Mouse (Mus musculus) midbrain, embryonic 12.5 days (tissue): ENCODE results near the gene Kcnj11. TPM values are rescaled to one million over a fixed set of nuclear protein-coding genes. Genes with fewer than 3 reads are reported as not detected.

ENCODE experiments used
- ATAC-seq: fragments of 200-750 bp; cut with Nextera tagmentation; 2 replicates; pipeline ENCODE4 v1.8.0; 2017; ENCODE audit warnings: low read depth, moderate TSS enrichment, moderate library complexity; ENCODE audit not compliant: low FRiP score
- H3K27ac ChIP-seq: fragments of 300-500 bp; sonication (generic); replicated peaks from 2 replicates; pipeline ENCODE4 v1.5.1; 2016; ENCODE audit warnings: mild to moderate bottlenecking
- H3K27me3 ChIP-seq: fragments of 300-500 bp; sonication (generic); 2 replicates; pipeline ENCODE4 v1.6.1; 2016; ENCODE audit warnings: mild to moderate bottlenecking
- H3K36me3 ChIP-seq: fragments of 300-500 bp; sonication (generic); 2 replicates; pipeline ENCODE4 v1.6.1; 2016
- H3K4me1 ChIP-seq: fragments of 300-500 bp; sonication (generic); 2 replicates; pipeline ENCODE4 v1.6.1; 2016
- H3K4me2 ChIP-seq: fragments of 300-500 bp; sonication (generic); replicated peaks from 2 replicates; pipeline ENCODE4 v1.6.1; 2016; ENCODE audit warnings: mild to moderate bottlenecking, moderate library complexity
- H3K4me3 ChIP-seq: fragments of 300-500 bp; sonication (generic); 2 replicates; pipeline ENCODE4 v1.5.1; 2016; ENCODE audit warnings: mild to moderate bottlenecking
- H3K9ac ChIP-seq: fragments of 300-500 bp; sonication (generic); replicated peaks from 2 replicates; pipeline ENCODE4 v1.6.1; 2016; ENCODE audit warnings: mild to moderate bottlenecking, moderate library complexity
- H3K9me3 ChIP-seq: fragments of 300-500 bp; sonication (generic); 2 replicates; pipeline ENCODE4 v1.6.1; 2016; ENCODE audit warnings: mild to moderate bottlenecking
- WGBS: fragments of 180-500 bp; shearing (Covaris S2); methylation state at CpG from one replicate; pipeline ENCODE4 v1.1.7; 2016; 5-methylcytosine and 5-hydroxymethylcytosine counted together
- polyA plus RNA-seq: library from polyadenylated mRNA; unstranded; fragments of >200 nt; fragmentation: Nextera tagmentation; extraction: Ambion mirVana; gene quantifications from 2 replicates; pipeline ENCODE4 v1.2.1, GENCODE M21; 2016

The Kcnj11 gene
- polyA plus RNA-seq, 1 experiment from 2014 or later: 0.54 TPM

GRCm38 (mm10) chr7:46076844-46077243, 23.7 kb downstream of the Kcnj11 start:
- Histone ChIP-seq H3K27ac (no peak overlapping the region), H3K4me3 (no peak overlapping the region), H3K9ac (no peak overlapping the region), H3K4me1 (no peaks in the 10 kb centered on the region), H3K4me2 (no peak overlapping the region), H3K9me3 (no peaks in the 10 kb centered on the region), H3K36me3 (peaks cover 93% of the 10 kb centered on the region), H3K27me3 (no peaks in the 10 kb centered on the region)
- no peak for ATAC-seq
- WGBS: 91% methylated on average over 7 of the region's 7 CpGs

- WGBS: 97% methylated on average over 8 of the region's 8 CpGs
These were observed 31.7 kb downstream of the Kcnj11 start for GRCm38 (mm10) chr7:46068831-46069230.

GRCm38 (mm10) chr7:46063296-46063695, 37.3 kb downstream of the Kcnj11 start:
- Histone ChIP-seq H3K36me3 (peaks cover 91% of the 10 kb centered on the region), H3K4me2 (no peak overlapping the region)

More at GRCm38 (mm10) chr7:46068831-46069230, 31.7 kb downstream of the Kcnj11 start:
- peaks cover 94% of the 10 kb centered on the region for H3K36me3 ChIP-seq
- H3K27ac ChIP-seq: no peak overlapping the region
- H3K4me1 ChIP-seq: no peaks in the 10 kb centered on the region
- no peaks in the 10 kb centered on the region for H3K9me3 ChIP-seq
- no peak overlapping the region for H3K4me3 ChIP-seq
- H3K27me3 ChIP-seq: no peaks in the 10 kb centered on the region
- no peak for ATAC-seq
- no peak overlapping the region for H3K9ac ChIP-seq
- no peak overlapping the region for H3K4me2 ChIP-seq

GRCm38 (mm10) chr7:46061614-46062013, 39.0 kb downstream of the Kcnj11 start:
- Histone ChIP-seq H3K27me3 (no peaks in the 10 kb centered on the region), H3K4me3 (no peak overlapping the region), H3K9ac (no peak overlapping the region), H3K36me3 (peaks cover 91% of the 10 kb centered on the region), H3K9me3 (no peaks in the 10 kb centered on the region), H3K4me2 (no peak overlapping the region), H3K4me1 (no peaks in the 10 kb centered on the region), H3K27ac (no peak overlapping the region)
- 96% methylated on average over 16 of the region's 16 CpGs for WGBS
- ATAC-seq: no peak

More at GRCm38 (mm10) chr7:46063296-46063695, 37.3 kb downstream of the Kcnj11 start:
- no peaks in the 10 kb centered on the region for H3K4me1 ChIP-seq
- H3K9ac ChIP-seq: no peak overlapping the region
- H3K4me3 ChIP-seq: no peak overlapping the region
- no peak overlapping the region for H3K27ac ChIP-seq
- ATAC-seq: no peak
- no peaks in the 10 kb centered on the region for H3K9me3 ChIP-seq
- H3K27me3 ChIP-seq: no peaks in the 10 kb centered on the region
- 94% methylated on average over 6 of the region's 6 CpGs for WGBS

- whole genome bisulfite sequencing: 95% methylated on average over 8 of the region's 8 CpGs
- H3K36me3 ChIP-seq: peaks cover 90% of the 10 kb centered on the region
- ATAC-seq: no peak
- H3K27me3 ChIP-seq: no peaks in the 10 kb centered on the region
- H3K4me1 ChIP-seq: no peaks in the 10 kb centered on the region
- no peak overlapping the region for H3K4me2 ChIP-seq
- no peak overlapping the region for H3K27ac ChIP-seq
- no peak overlapping the region for H3K9ac ChIP-seq
- H3K4me3 ChIP-seq: no peak overlapping the region
- no peaks in the 10 kb centered on the region for H3K9me3 ChIP-seq
These were observed 39.9 kb downstream of the Kcnj11 start for GRCm38 (mm10) chr7:46060688-46061087.

- no peaks in the 10 kb centered on the region for H3K27me3 ChIP-seq
- no peak overlapping the region for H3K4me2 ChIP-seq
- 95% methylated on average over 11 of the region's 11 CpGs for WGBS
- no peaks in the 10 kb centered on the region for H3K9me3 ChIP-seq
- peaks cover 92% of the 10 kb centered on the region for H3K36me3 ChIP-seq
- no peak overlapping the region for H3K4me3 ChIP-seq
- H3K9ac ChIP-seq: no peak overlapping the region
- no peaks in the 10 kb centered on the region for H3K4me1 ChIP-seq
- H3K27ac ChIP-seq: no peak overlapping the region
- ATAC-seq: no peak
These were observed 41.7 kb downstream of the Kcnj11 start for GRCm38 (mm10) chr7:46058882-46059281.

GRCm38 (mm10) chr7:46053566-46053965, 47.0 kb downstream of the Kcnj11 start:
- Histone ChIP-seq H3K9ac (no peak overlapping the region), H3K4me1 (no peaks in the 10 kb centered on the region), H3K27me3 (no peaks in the 10 kb centered on the region), H3K36me3 (peaks cover 79% of the 10 kb centered on the region), H3K27ac (no peak overlapping the region), H3K4me3 (no peak overlapping the region), H3K9me3 (no peaks in the 10 kb centered on the region), H3K4me2 (no peak overlapping the region)
- WGBS: 93% methylated on average over 3 of the region's 3 CpGs
- no peak for ATAC-seq

GRCm38 (mm10) chr7:46052161-46052821, 48.3 kb downstream of the Kcnj11 start:
- 94% methylated on average over 4 of the region's 4 CpGs for WGBS
- Histone ChIP-seq H3K9ac (no peak overlapping the region), H3K9me3 (no peaks in the 10 kb centered on the region), H3K4me2 (no peak overlapping the region), H3K27ac (no peak overlapping the region), H3K4me1 (no peaks in the 10 kb centered on the region), H3K4me3 (no peak overlapping the region), H3K27me3 (no peaks in the 10 kb centered on the region), H3K36me3 (peaks cover 77% of the 10 kb centered on the region)
- no peak for ATAC-seq

GRCm38 (mm10) chr7:46049981-46050380, 50.6 kb downstream of the Kcnj11 start:
- Histone ChIP-seq H3K27me3 (no peaks in the 10 kb centered on the region), H3K4me3 (no peak overlapping the region), H3K27ac (no peak overlapping the region), H3K4me2 (no peak overlapping the region), H3K9me3 (no peaks in the 10 kb centered on the region), H3K4me1 (no peaks in the 10 kb centered on the region), H3K36me3 (peaks cover 76% of the 10 kb centered on the region), H3K9ac (no peak overlapping the region)
- no peak for ATAC-seq
- 57% methylated on average over 7 of the region's 7 CpGs for WGBS

- no peaks in the 10 kb centered on the region for H3K9me3 ChIP-seq
- H3K36me3 ChIP-seq: peaks cover 75% of the 10 kb centered on the region
- no peaks in the 10 kb centered on the region for H3K27me3 ChIP-seq
- no peak overlapping the region for H3K4me3 ChIP-seq
- no peak overlapping the region for H3K9ac ChIP-seq
- no peaks in the 10 kb centered on the region for H3K4me1 ChIP-seq
- ATAC-seq: no peak
- no peak overlapping the region for H3K4me2 ChIP-seq
- no peak overlapping the region for H3K27ac ChIP-seq
- WGBS: 95% methylated on average over 13 of the region's 13 CpGs
These were observed 52.5 kb downstream of the Kcnj11 start for GRCm38 (mm10) chr7:46047873-46048562.

GRCm38 (mm10) chr7:46045882-46046281, 54.7 kb downstream of the Kcnj11 start:
- no peak for ATAC-seq
- Histone ChIP-seq H3K27ac (no peak overlapping the region), H3K9ac (no peak overlapping the region), H3K36me3 (peaks cover 81% of the 10 kb centered on the region), H3K4me1 (no peaks in the 10 kb centered on the region), H3K4me2 (no peak overlapping the region), H3K27me3 (no peaks in the 10 kb centered on the region), H3K9me3 (no peaks in the 10 kb centered on the region), H3K4me3 (no peak overlapping the region)
- 92% methylated on average over 11 of the region's 11 CpGs for WGBS

GRCm38 (mm10) chr7:46044106-46044505, 56.5 kb downstream of the Kcnj11 start:
- Histone ChIP-seq H3K36me3 (peaks cover 78% of the 10 kb centered on the region), H3K4me1 (no peaks in the 10 kb centered on the region)

More at GRCm38 (mm10) chr7:46044106-46044505, 56.5 kb downstream of the Kcnj11 start:
- ATAC-seq: no peak
- Histone ChIP-seq H3K4me3 (no peak overlapping the region), H3K9me3 (no peaks in the 10 kb centered on the region), H3K27me3 (no peaks in the 10 kb centered on the region), H3K4me2 (no peak overlapping the region), H3K9ac (no peak overlapping the region), H3K27ac (no peak overlapping the region)
- WGBS: 92% methylated on average over 10 of the region's 10 CpGs
